9 mouse cellular contexts compared by ENCODE assay signal in genomic region chr16:85760961-85761580, GRCm38 (mm10).
"Had no signal": no experiment of that assay in that cellular context is flagged by ENCODE, and none has a peak within 500 bp of the region (broad histone marks: within the 10 kb centered on the region; RNA-seq: fewer than 3 reads in every experiment).

No protein-coding gene starts in this region.

- H3K4me3 ChIP-seq: limb, embryonic 13.5 days; midbrain, embryonic 13.5 days; myocyte; neural tube, embryonic 15.5 days had no signal

- H3K27ac ChIP-seq: limb, embryonic 13.5 days; liver, embryonic 14.5 days; midbrain, embryonic 13.5 days; neural tube, embryonic 15.5 days; stomach, postnatal 0 days had no signal

- H3K36me3 ChIP-seq: limb, embryonic 13.5 days; midbrain, embryonic 13.5 days; neural tube, embryonic 15.5 days had no signal

- H3K27me3 ChIP-seq: limb, embryonic 13.5 days; midbrain, embryonic 13.5 days; neural tube, embryonic 15.5 days had no signal

- H3K4me1 ChIP-seq: neural tube, embryonic 15.5 days had no signal

- H3K9me3 ChIP-seq: limb, embryonic 13.5 days; midbrain, embryonic 13.5 days; neural tube, embryonic 15.5 days had no signal

- H3K9ac ChIP-seq: limb, embryonic 13.5 days; liver, embryonic 14.5 days; midbrain, embryonic 13.5 days; neural tube, embryonic 15.5 days had no signal

- ATAC-seq: midbrain, embryonic 13.5 days had no signal

- H3K4me2 ChIP-seq: limb, embryonic 13.5 days; midbrain, embryonic 13.5 days; neural tube, embryonic 15.5 days had no signal

- DNase-seq: left cerebral cortex, postnatal 4 days; lung, adult 18-20 months; thymus, postnatal 4 days had no signal
